Mouse (Mus musculus): ENCODE measurements around the gene Slc35g1. TPM values are rescaled to one million over a fixed set of nuclear protein-coding genes. Genes with fewer than 3 reads are reported as not detected.
"Not testable (repeated sequence)": the region's sequence is repeated elsewhere in the genome, so short reads cannot be mapped to it uniquely, and the experiment has no call there.

The Slc35g1 gene
- total RNA-seq (2021), result 1 to 10 TPM; 1.4 to 1.9 TPM
- long read RNA-seq, result 0 reads

DNA sequence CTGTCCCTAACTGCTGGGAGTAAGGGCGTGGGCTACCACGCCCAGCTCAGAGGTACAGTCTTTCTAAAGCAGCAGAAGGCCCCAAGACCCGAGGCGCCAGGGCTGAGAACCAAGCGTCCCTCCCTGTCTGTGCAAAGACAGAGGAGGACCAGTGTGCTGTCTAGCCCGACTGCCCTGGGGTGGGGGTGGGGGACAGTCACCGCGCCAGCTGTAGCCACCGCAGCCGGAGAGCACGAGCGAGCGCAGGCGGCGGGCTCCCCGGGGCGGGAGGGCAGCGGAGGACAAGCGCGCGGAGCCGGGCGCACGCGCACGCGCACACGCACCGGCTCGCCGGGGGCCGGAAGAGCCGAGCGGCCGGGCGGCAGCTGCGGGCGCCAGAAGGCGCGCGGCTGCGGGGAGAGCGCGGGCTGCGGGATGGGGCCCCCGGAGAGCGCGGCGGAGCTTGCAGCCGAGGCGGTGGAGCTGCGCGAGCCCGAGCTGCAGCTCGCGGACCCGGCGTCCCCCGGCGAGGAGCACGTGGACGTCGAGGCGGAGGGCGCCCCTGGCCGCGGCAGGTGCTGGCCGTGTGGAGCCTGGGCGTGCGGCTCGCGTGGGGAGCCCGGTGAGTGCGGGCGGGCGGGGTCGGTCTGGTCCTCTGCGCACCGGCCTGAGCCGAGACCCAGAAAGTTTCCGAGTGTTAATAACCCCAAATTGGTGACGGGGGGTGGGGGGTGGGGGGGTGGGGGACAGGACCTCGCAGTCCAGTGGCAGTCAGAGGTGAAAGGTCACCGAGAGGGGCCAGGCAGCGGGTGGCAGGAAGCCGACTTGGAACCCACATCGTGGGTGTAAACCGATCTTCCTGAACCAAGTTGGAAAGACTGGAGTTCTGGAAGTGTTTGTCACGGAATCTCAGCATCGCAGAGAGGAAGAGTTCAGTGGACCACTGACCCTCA is at the start of gene Slc35g1:
Gene Slc35g1, plus strand, starts transcription at position 280 of the 932 bp plus-strand sequence.
- DNase-seq (ENCODE audit: low spot score in 2 of 2), result peak; percentile 25 to 44

DNA sequence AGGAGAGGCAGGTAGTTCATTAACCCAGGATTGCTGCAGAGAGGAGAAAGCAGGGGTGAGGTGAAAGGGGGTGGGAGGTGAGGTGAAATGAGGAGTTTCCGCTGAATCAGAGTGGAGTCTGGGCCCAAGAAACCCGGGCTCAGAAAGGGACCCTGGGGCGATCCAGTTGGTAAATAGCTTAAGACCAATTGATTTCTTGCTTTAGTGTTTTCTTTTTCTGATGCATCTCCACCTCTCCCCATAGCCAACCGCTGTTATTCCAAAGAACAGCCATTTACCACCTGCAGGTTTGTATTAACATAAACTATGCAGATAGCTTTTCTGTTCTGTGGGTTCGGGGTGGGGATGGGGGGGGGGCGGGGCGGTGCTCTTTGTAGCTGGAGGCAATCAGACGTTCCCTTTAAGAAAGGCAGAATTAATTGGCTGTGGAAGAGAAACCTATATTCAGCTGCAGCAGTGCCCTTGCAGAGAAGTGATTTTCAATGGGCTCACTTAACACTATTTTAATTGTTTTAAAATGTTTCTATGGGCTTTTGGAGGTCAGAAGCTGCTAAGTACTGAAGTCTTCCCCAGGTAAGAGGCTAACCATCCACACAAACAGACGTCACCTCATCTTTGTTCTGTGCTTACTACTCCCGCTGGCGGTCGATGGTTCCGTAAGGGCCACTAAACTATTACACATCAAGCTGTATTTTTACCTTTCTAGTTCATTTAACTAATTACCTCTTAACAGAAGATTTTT is 47.3 kb upstream of the Slc35g1 start:
- no peak for DNase-seq (ENCODE audit: low spot score in 2 of 2)

DNA sequence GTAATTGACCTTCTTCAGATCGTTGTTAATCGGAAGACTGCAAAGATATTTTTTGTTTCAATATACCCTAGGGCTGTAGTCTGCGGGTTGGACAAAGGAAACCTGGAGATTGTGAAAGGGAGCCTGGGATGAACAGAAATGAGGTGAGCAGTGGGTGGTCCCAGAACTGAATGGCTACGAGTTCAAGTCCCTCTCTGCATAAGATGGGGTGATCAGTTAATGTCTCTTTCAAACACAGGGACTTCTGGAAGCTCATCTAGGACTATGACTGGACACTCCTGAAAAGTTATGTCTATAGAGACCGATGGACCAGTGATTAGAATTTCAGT is 46.8 kb upstream of the Slc35g1 start:
- no peak for DNase-seq (ENCODE audit: low spot score in 2 of 2)

DNA sequence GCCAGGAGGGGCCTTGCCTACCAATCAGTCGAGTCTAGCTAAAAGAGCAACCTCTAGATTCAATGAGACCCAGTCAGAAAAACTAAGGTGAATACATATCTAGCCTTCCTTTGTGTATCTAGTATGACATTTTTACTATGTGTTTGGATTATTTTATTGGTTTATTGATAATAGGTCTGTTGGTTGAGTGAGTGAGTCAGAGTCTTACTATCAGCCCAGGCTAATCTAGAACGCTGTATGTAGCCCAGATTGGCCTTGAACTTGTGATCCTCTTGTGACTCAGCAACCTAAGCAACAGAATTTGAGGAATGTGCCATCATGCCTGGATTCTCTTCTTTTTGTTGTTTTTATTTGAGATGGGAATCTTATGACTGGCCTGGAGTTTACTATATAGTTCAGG is 44.6 kb upstream of the Slc35g1 start:
- no peak for DNase-seq (ENCODE audit: low spot score in 2 of 2)

DNA sequence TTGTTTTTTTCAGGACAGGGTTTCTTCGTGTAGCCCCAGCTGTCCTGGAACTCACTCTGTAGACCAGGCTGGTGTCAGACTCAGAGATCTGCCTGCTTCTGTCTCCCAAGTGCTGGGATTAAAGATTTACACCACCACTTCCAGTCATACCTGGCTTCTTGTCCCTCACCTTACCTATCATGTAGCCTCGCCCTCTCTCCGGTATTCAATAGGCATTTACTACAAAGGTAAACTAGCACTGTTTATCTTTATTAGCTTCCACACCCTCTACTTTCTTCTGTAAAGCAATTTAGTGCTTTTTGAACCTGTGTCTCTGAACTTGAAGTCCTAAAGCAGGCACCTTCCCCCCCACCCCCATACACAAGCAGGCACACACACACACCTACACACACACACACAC is 44.1 kb upstream of the Slc35g1 start:
- DNase-seq (ENCODE audit: low spot score in 2 of 2), result no peak

DNA sequence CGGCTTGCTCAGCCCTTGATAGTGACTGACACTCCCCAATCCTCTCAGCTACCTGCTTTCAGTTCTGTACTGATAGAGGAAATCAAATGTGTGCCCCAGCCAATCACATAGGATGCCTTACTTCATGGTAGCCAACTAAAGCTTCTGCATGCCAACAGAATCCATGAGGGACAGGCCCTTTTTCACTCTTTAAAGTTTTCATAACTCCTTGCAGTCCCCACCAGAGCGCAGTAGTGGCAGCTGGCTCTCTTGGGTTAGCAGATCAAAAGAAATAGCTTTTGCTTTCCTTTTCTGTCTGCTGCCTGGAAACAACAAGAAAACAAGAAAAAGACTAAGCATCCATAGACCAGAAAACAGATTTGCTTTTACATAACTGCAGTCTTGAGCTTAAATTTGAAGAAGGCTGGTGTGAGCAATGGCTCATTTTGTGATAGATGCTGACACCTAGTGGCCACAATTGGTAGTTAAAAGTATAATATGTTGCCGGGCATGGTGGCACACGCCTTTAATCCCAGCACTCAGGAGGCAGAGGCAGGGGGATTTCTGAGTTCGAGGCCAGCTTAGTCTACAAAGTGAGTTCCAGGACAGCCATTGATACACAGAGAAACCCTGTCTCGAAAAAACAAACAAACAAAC is 43.2 kb upstream of the Slc35g1 start:
- peak; percentile 30 to 84 for DNase-seq (ENCODE audit: low spot score in 2 of 2)

DNA sequence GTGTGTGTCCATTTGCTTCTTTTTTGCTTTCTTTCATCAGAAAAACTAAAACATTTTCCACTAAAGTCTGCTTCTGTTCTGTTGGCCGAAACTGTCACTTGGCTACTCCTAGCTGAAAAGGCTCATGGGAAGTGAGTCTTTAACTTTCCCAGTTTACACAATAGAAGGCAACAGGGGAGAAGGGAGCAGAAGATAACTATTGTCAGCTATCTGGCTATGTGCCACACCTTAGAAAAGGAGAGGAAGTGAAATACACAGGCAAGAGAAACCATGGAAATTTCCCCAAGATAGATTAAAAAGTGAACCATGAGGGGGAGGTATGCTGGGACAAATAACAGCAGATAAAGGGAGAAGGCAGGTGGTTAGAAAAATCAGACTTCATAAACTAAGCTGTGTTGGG is 41.5 kb upstream of the Slc35g1 start:
- no peak for DNase-seq (ENCODE audit: low spot score in 2 of 2)

DNA sequence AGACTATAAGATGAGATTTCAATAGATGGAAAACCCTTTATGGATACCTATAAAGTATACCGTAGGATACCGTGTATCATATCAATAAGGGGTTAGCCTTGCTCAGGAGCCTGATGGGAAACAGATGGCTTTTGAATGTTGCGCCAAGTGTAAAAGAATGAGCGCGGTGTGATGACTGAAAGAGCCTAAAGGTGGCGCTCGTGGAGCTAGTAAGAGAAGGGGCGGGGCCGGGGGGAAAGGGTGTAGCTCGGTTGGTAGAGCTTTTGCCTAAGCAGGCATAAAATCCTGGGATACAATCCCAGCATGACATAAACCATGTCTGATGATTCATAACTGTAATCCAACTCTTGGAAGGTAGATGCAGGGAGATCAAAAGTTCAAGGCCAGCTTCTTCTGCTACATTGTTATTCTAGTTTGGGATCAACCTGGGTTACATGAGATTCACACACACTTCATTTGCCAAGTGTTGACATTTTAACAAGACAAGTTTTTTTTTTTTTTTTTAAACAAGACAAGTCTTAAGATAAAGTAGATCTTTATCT is 40.9 kb upstream of the Slc35g1 start:
- no peak for DNase-seq (ENCODE audit: low spot score in 2 of 2)

DNA sequence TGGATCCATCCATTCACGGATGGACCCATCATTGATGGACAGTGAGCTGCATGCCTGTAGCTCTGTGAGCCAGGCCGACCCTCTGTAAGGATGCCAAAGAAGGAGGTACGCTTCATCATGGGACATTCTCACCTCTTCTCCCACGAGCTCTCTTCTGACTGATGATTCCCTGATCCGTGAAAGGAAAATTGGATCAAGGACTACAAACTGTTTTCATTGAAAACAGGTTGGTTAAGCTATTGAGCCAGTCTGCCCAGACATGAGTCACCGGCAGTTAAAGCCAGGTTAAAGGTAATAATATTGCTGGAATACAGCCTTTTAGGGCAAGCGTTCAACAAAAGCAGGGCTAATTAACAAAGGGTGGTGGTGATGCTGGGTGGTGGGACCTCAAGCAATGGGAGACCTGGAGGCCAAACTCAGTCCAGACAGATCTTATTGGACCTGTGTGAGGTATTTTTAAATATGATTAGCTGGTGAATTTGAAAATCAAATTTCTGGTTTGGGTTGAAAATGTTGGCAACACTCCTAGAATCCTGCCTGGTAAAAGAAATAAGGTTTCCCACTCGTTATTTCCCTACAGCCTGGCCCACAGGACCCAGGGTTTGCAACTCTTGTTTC is 39.5 kb upstream of the Slc35g1 start:
- no peak for DNase-seq (ENCODE audit: low spot score in 2 of 2)

DNA sequence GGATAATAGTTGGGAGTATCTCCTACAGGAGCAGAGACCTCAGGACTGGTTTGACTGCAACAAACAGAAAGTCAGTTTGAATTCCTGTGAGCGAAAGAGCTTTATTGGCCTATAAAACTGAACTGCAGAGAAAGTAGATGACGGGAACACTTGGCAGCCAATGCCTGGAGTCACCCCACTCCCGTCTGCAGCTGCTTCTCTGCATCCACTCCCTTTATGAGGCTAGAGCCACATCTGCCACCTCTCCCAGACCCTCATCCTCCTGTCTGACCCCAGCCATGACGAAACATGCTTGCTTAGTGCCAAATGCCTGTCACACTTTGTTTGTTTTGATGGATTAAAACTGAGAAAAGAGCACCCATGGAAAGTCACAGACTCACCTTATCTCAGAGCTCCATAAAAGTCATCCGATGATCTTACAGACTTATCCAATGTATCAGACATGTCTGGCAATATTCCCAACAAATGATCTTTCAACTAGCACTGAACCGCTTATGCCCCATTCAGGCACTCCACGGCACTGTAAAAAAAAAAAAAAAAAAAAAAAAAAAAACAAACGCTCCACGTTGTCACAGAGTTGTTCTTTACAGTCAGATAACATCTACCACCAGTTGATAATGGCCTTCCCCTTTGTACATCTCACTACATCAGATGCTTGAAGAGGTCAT is 37.7 kb upstream of the Slc35g1 start:
- DNase-seq (ENCODE audit: low spot score in 2 of 2), result no peak

DNA sequence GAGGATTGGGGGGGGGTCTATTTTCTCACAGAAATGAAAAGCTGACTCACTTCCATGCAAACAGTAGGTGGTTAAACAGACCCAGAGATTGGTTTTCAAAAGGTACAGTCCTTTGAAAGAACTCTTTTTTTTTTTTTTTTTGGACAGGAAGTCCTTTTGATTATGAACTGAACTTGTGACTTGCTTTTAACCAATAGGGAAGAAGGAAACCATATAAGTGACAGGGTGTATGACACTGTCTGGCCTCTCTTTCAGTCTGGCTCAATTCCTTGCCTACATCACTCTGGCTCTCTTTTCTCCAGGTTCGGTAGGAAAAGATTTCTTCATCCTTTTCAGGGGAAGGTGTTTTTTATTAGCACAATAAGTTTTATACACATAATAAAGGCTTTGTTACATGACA is 36.5 kb upstream of the Slc35g1 start:
- DNase-seq (ENCODE audit: low spot score in 2 of 2), result no peak

DNA sequence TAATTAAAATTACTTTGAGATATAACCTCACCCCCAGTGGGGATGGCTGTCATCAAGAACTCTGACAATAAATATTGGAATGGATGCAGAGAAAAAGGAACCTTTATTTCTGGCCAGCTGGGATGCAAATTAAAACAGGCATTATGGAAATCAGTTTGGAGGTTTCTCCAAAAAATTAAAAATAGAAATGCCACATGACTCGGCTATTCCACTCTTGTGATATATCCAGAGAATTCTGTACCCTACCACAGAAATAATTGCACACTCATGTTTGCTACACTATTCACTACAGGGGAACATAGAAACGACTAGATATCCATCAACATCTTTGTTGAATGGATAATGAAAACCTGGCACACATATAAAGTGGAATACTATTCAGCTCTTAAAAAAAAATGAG is 33.9 kb upstream of the Slc35g1 start:
- DNase-seq (ENCODE audit: low spot score in 2 of 2), result peak in 1 of 2 experiments; percentile 8

DNA sequence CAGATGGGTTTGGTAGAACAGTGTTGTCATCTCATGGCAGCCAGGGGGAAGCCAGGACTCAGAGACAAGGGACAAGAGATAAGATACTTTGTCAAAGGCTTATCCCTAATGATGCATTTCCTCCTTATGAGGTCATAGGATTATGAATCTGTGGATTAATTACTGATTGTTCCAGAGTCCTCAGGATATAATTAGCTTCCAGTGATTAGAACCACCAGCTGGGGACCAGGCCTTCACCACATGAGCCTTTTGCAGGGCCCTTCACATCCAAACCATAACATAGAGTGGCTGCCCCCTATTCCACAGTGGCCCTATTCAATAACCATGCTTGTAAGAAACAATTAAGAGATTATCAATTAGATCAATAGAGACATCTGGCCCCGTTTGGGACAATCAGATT is 32.4 kb upstream of the Slc35g1 start:
- DNase-seq (ENCODE audit: low spot score in 2 of 2), result no peak

DNA sequence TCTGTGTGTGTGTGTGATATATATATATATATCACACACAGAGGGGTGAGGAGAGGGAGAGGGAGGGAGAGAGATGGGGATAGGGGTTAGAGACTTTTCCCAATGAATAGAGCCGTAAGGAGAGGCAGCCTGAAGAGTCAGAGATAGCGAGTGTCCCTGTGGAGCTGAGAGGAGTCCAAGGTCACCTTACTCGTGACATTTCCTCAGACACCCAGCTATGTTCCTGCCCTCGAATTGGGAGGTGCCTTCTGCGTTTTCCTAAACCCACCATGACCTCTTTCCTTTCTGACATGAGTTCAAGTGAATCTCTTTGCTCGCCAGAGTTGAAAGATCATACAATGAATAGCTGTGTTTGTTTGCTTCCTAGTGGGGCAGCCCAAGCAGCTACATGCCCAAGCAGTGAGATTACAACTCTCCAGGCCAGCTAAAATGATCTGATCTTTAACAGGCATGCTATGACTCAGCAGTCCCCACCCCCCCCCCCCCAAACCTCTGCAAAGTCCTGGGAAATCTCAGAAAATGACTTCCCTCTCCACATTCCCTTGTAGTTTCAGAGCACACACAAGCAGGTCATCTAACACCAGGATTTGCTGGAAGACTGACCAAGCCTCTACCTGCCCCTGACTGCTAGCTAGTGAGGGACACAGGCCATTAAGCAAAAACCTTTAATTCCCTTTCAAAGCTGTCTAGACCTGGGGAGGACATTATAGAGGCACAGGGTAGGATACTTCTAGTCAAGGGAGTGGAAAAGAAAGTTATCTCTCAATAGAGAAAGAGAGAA is 31.7 kb upstream of the Slc35g1 start:
- DNase-seq (ENCODE audit: low spot score in 2 of 2), result no peak

DNA sequence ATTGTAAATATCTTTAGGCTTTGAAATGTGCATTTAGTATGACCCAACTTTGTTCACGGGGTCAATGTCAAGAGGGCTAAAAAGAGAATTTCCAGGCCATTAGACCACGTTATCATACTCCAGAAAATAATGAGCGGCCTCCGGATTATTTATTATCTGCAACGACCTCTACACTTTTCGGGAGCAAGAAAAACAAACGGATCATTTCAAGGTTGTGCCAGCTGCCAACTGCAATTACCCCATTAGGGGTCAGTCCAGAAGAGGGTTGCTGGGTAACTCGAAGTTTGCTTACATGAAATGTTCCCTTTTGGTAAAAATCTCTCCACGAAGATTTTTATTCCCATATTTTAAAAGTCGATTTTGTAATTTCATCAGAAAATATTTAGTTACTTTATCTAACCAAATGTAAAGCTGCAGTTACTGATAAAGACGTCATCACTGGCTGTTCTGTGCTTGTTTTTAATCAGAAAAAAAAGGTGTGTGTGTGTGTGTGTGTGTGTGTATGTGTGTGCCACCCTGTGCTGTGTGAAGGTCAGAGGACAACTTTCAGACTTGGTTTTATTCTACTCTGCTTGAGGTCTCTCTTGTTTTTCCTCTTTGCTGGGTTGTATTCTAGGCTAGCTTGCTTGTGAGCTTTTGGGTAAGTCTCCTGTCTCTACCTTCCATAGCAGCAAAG is 30.7 kb upstream of the Slc35g1 start:
- DNase-seq (ENCODE audit: low spot score in 2 of 2), result no peak

DNA sequence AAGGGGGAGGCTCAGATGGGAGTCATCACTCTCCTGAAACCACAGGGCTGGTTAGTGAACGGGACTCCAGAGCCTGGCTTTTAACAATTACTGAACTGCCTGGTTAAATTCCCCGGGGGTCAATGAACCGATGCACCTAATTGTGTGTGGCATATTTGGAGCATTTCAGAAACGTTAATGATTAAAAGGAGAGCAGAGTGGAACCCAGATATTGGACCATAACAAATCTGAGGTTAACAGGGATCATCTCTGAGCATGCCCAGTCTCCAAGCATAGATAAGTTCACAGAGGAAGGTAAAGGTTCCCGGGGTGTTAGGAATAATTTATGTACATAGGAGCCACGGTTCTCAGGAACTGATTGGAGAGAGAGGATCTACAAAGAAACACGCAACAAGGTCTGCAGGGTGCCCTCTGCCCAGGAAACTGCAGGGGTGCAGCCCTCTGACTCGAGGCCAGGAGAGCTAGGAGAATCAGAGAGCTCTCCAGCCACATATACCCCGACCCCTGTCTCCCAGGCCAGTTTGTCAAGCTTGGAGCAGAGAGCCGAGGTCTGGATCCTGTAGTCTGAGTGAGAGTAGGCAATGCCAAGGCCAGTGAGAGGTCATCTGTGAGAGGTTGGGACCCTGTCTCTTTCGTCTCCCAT is 23.2 kb upstream of the Slc35g1 start:
- DNase-seq (ENCODE audit: low spot score in 2 of 2), result no peak

DNA sequence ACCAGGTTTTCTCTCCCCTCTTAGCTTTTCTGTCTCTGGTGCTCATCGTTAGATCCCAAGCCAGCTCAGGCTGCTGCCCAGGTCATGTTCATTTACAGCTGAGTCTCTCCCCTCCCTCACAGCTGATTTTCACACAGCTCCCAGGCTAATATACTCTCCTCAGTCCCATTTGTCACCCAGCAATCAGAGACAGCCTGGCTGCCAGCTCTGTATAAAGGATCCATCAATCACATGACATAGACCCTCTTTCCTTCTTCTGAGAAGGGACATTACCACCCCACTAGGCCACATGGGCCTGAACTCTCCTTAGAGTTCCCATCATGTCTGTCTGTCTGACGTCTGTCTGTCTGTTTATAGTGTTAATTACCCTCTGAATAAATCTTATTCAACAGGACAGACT is 22.4 kb upstream of the Slc35g1 start:
- DNase-seq (ENCODE audit: low spot score in 2 of 2), result no peak

DNA sequence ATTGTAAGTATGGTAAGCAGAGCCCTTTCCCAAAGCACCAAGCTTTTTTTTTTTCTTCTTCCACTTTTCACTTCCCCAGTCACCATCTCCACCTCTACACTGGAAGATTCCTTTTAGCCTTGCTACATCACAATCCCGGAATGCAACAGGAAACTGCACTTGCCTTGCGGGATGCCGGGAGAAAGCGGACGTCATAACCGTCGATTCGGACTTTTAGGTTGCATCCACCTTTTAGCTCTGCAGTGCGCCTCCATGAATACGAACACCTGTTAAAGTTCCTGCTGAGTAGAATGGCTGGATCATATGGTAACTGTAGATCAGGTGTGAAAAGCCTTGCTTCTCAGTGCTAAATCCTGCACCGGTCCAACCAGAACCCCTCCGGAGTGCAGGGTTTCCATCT is 12.0 kb upstream of the Slc35g1 start:
- no peak for DNase-seq (ENCODE audit: low spot score in 2 of 2)

DNA sequence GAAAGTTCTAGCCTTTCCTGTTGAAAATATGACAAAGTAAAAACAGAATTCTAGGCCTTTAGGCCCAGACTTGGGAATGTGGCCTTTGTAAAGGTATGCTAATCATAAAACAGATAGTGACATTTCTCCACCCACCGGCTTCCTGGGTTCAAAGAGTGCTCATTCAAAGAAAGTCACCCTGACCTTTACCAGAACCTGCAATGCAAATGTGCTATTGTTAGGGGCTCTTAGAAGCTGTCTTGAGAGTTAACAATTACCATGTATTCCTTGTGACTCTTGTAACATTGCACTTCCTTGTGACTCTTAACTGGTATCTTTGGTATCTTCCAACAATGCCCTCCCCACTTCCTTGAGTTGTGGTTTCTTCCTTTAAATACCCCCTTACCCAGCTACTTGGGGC is 8.8 kb upstream of the Slc35g1 start:
- DNase-seq (ENCODE audit: low spot score in 2 of 2), result not testable (repeated sequence)

All from layer of hippocampus, adult 18-20 months (tissue).